Mouse (Mus musculus): ENCODE data around the gene Olfr376. TPM values are rescaled to one million over a fixed set of nuclear protein-coding genes. Genes with fewer than 3 reads are reported as not detected.

Olfr376 gene
- total RNA-seq (2017): not detected in 3 replicates

DNA sequence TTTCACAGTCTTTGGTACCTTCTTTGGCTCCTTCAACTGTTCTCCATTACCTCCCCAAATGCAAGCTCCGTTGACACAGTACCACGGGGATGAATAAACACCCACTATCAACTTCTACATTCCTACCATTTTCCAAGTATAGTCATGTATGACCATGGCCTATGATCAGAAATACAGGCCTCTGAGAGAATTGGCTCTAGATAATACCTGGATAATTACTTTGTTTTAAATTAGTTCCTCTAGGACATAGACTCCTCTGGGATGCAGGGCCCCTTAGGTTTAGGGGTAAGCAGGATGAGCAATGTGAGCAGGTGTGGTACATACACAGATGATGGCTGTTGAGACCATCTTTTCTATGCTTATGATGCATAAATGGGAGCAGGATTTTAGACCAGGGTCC, at the start of gene Olfr376:
Gene Olfr376 (plus strand): TSS at position 301 of the 400 bp plus-strand sequence.
- ATAC-seq (replicated peaks; ENCODE audit: insufficient number of reproducible peaks, low FRiP score, low TSS enrichment, poor library complexity, severe bottlenecking): no peak

DNA sequence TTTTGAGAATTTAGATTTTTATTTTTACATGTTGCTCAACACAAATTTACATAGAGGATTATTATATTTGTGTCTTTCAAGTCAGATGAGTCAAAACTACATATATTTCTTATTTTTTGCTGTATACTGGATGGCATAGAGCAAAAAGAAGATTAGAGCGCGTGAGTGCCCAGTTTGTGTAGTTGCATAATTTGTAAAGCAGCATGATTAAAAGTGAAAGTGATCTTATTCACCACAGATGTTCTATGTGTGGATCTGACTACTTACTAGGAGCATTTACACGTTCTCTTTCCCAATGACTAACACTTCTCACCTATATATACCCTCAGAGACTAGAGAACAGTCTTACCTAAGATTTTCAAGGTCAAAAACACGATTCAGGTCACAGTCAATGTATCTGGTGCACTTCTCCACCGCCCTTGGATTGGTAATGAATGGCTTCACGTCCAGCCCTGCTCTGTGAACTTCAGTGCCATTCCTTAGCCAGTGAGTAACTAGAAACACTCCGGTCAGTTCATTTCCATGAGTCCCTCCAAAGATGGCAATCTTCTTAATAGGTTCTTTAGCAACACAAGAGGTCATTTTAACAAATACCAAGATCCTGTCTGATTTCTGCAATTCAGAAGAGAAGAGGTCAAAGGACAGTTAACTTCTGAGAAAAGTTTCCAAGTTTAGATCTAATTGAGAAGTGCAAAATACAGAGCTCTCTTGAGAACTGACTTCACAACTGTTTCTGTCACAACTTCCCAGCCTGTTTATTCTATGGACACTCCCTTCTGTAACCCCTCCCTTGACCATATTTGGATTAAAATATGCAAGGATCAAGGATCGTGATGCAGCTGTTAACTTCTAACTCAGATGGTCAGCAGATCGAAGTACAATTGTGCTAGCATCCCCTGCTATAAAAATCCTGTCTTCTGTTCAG, 46.9 kb upstream of the Olfr376 start:
- no peak for ATAC-seq (replicated peaks; ENCODE audit: insufficient number of reproducible peaks, low FRiP score, low TSS enrichment, poor library complexity, severe bottlenecking)

- ATAC-seq (replicated peaks; ENCODE audit: insufficient number of reproducible peaks, low FRiP score, low TSS enrichment, poor library complexity, severe bottlenecking): no peak
Observed at GRCm38 (mm10) chr11:73326485-73326886, 44.6 kb upstream of the Olfr376 start.

GRCm38 (mm10) chr11:73327361-73327760, 43.7 kb upstream of the Olfr376 start:
- ATAC-seq (replicated peaks; ENCODE audit: insufficient number of reproducible peaks, low FRiP score, low TSS enrichment, poor library complexity, severe bottlenecking): no peak

DNA sequence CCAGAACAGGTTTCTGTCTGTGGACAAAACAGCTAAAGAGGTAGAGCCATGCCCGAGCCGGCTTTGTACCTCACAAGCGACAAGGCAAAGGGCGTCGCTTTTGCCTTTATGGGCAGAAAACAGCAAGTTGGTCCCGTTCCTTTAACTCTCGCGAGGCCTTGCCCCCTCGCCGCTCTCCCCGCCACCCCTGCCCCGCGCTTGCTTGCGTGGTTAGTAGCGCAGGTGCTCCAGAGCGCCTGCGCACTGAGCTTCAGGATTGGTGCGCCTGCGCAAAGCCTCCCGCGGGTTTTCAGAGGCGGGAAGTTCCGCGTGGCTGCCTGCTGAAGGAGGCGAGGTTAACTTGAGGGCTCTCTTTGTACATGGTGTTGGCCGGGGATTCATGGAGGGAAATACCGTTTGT, 41.6 kb upstream of the Olfr376 start, which contains the start of the genes Aspa, Gm49340 and Spata22:
Gene Aspa (minus strand): TSS at position 155 of the 400 bp plus-strand sequence.
Gene Gm49340 (plus strand): TSS at position 300 of the 400 bp plus-strand sequence.
Gene Spata22 (plus strand): TSS at position 300 of the 400 bp plus-strand sequence.
- no peak for ATAC-seq (replicated peaks; ENCODE audit: insufficient number of reproducible peaks, low FRiP score, low TSS enrichment, poor library complexity, severe bottlenecking)

DNA sequence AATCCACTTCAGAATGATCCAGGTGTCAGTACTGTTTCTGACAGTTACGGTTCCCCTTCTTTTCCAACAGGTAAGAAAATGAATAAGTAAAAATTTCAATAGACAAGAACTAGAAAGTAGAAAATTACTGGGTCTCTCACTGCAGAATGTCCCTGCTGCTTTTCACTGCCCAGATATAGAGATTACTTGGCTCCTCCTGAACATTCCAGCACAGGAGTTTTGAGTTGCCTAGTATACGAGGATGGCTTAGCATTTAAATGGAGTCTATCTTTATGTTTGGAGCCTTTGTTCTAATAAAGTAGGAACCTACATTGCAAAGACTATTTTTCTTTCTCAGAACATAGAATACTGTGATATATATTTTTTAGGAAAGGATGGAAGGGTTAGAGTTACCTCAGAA, 37.7 kb upstream of the Olfr376 start:
- no peak for ATAC-seq (replicated peaks; ENCODE audit: insufficient number of reproducible peaks, low FRiP score, low TSS enrichment, poor library complexity, severe bottlenecking)

- no peak for ATAC-seq (replicated peaks; ENCODE audit: insufficient number of reproducible peaks, low FRiP score, low TSS enrichment, poor library complexity, severe bottlenecking)
Observed at GRCm38 (mm10) chr11:73336919-73337318, 34.1 kb upstream of the Olfr376 start.

DNA sequence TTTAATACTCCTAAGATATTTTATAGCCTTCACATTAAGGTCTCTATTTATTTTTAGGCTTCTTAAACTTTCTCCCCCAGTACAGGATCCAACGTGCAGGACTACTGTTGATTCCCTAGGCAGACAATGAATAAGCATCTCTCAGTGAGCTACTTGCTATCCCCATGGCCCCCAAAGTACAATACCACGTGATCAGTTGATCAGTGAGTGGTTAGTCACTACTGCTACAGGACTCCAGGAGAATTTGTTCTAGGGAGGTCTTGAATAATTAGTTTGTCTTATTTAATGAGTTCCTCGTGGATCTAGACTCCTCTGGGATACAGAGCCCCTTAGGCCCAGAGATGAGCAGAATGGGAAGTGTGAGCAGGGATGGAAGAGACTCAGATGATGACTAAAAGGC, 20.6 kb upstream of the Olfr376 start, which contains the start of gene Olfr20:
Gene Olfr20 (plus strand): TSS at position 301 of the 400 bp plus-strand sequence.
- ATAC-seq (replicated peaks; ENCODE audit: insufficient number of reproducible peaks, low FRiP score, low TSS enrichment, poor library complexity, severe bottlenecking): no peak

- ATAC-seq (replicated peaks; ENCODE audit: insufficient number of reproducible peaks, low FRiP score, low TSS enrichment, poor library complexity, severe bottlenecking): no peak
Observed at GRCm38 (mm10) chr11:73395374-73395773, 24.3 kb downstream of the Olfr376 start.

GRCm38 (mm10) chr11:73399514-73399913, 28.5 kb downstream of the Olfr376 start, which contains the start of gene Olfr1:
Gene Olfr1, minus strand, starts transcription at chr11:73399614.
- no peak for ATAC-seq (replicated peaks; ENCODE audit: insufficient number of reproducible peaks, low FRiP score, low TSS enrichment, poor library complexity, severe bottlenecking)

Other genes starting within 250 kb of the Olfr376 start
- 6.3 to 16.9 TPM (median 6.5 TPM) in 3 replicates for gene Haspin, start 233.0 kb upstream of the Olfr376 start, total RNA-seq (2017)
- gene P2rx5, start 210.8 kb upstream of the Olfr376 start, total RNA-seq (2017): 0.32 TPM in 1 of 3 replicates, not detected in the others
- gene Emc6, start 194.2 kb upstream of the Olfr376 start, total RNA-seq (2017): 28.3 to 33.4 TPM (median 32.5 TPM) in 3 replicates
- gene Tax1bp3, start 194.2 kb upstream of the Olfr376 start, total RNA-seq (2017): 14.2 to 15.7 TPM (median 14.6 TPM) in 3 replicates
- gene Ctns, start 172.2 kb upstream of the Olfr376 start, total RNA-seq (2017): 15.6 to 19.4 TPM (median 18.2 TPM) in 3 replicates
- 0.64 to 3.0 TPM (median 1.2 TPM) in 3 replicates for gene Shpk, start 171.8 kb upstream of the Olfr376 start, total RNA-seq (2017)
- not detected in 3 replicates for gene Trpv1, start 137.0 kb upstream of the Olfr376 start, total RNA-seq (2017)
- not detected in 3 replicates for gene Trpv3, start 103.9 kb upstream of the Olfr376 start, total RNA-seq (2017)
- gene Aspa, start 41.6 kb upstream of the Olfr376 start, total RNA-seq (2017): 0.49 to 12.6 TPM (median 6.0 TPM) in 3 replicates
- not detected in 3 replicates for gene Gm49340, start 41.5 kb upstream of the Olfr376 start, total RNA-seq (2017)
- not detected in 3 replicates for gene Spata22, start 41.5 kb upstream of the Olfr376 start, total RNA-seq (2017)
- not detected in 3 replicates for gene Olfr20, start 20.5 kb upstream of the Olfr376 start, total RNA-seq (2017)
- not detected in 3 replicates for gene Olfr1, start 28.4 kb downstream of the Olfr376 start, total RNA-seq (2017)
- not detected in 3 replicates for gene Olfr378, start 57.2 kb downstream of the Olfr376 start, total RNA-seq (2017)
- gene Olfr380, start 86.3 kb downstream of the Olfr376 start, total RNA-seq (2017): not detected in 3 replicates
- not detected in 3 replicates for gene Olfr381, start 120.4 kb downstream of the Olfr376 start, total RNA-seq (2017)
- gene Olfr382, start 146.0 kb downstream of the Olfr376 start, total RNA-seq (2017): not detected in 3 replicates
- gene Olfr385, start 221.8 kb downstream of the Olfr376 start, total RNA-seq (2017): not detected in 3 replicates
- gene Olfr384, start 227.3 kb downstream of the Olfr376 start, total RNA-seq (2017): not detected in 3 replicates